Mouse (Mus musculus): Measurements from ENCODE around the gene Tnfrsf13c.

The Tnfrsf13c gene

GRCm38 (mm10) chr15:82181131-82181530 is 43.0 kb downstream of the Tnfrsf13c start:
- DNase-seq: no peak

GRCm38 (mm10) chr15:82177743-82178290 is 46.4 kb downstream of the Tnfrsf13c start:
- DNase-seq: no peak

GRCm38 (mm10) chr15:82175091-82175490 is 49.1 kb downstream of the Tnfrsf13c start:
- no peak for DNase-seq

- DNase-seq: no peak
Observed at GRCm38 (mm10) chr15:82172648-82173047, 51.5 kb downstream of the Tnfrsf13c start.

All from kidney, postnatal 10 days (tissue).